Mouse (Mus musculus) adrenal gland (tissue): Measurements from ENCODE around the gene Zdhhc13.

Source experiments
- intact Hi-C: fragments of 180-260 bp; cut with DNase I; formaldehyde crosslinking; loops from one replicate; pipeline ENCODE4 v1.15.1; 2025

The Zdhhc13 gene

DNA sequence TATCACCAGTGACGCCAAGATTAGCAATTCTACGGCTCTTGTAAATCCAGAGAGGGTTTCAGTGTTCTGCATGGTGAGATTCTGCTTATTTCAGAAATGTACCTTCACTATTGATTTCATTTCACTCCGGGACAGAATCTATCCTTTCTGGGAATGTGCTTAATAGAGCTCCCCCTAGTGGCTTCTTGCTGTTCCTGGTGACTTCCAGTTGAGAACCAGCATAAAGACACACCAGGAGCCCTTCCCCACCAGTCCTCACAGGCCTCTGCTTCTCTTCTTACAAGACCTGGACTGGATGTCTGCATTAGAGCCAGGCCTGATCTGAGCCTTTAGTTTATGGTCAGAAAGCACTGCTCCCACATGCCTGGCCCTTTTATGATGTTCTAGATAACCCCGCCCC lies 87.7 kb downstream of the Zdhhc13 start:
- intact Hi-C loops = loop anchor here (5.0 kb wide), 2 partner anchors 69 to 124 kb away; no protein-coding TSS in a partner anchor
